Mouse (Mus musculus) ES-CJ7 (cell line): ENCODE measurements around the gene Ntm.

ENCODE experiments used
- DNase-seq: peaks from one replicate; pipeline ENCODE4 v3.0.0; 2011; ENCODE audit warnings: low read depth, low spot score

Gene Ntm

DNA sequence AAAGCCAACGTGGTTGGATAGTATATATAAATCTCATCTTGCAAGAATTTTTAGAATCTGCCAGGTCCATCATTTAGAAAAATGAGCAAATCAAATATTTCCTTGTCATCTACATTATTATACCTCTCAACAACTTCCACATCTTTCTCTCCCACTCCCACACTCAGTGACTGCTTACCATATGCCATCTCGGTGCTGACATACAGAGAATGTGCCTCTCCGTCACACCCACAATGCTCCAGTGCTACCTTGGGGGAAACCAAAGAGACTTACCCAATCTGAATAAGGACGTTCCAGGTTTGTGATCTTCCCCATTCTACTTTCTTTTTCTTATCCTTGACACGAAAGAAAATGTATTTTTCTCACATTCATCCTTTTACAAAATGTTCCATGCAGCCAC is 75.0 kb downstream of the Ntm start:
- no peak for DNase-seq

DNA sequence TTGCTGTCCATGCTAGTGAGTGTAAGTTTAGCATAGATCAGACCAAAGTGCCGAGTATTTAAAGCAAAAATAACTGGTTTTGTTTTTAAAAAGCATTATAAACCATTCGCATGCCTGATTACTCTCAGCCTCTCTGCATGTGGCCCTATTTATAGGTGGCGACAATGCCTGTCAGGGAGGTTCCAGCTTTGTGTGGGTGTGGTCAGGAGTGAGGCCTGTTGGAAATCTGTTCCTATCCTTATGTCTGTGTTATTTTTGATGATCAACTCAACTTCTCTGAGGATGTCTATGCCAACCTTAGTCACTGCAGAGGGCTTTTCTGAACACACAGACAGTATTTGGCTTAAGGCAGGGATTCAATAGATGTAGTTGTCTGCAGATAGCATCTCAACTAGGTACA is 78.9 kb downstream of the Ntm start:
- no peak for DNase-seq

DNA sequence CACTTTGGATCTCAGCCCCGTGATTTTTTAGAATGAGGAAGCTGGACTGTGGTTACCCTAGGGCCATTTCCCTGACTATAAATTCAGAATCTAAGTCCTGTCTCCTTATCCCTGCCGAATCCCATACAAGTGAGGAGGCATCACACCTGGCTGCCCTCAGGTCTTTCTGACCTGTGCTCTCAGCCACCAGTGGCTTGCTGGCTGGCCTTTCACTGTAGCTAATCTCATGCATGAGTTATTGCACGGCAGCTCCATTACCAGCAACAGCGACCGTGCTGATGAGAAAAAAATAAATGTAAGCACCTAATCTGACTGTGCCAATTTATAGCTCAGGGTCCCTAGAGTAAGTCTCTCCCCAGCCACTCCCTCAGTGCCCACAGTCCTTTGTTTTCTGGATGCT is 81.3 kb downstream of the Ntm start:
- DNase-seq = no peak

GRCm38 (mm10) chr9:29877583-29877982 is 85.4 kb downstream of the Ntm start:
- DNase-seq = no peak

- no peak for DNase-seq
These were observed 95.2 kb downstream of the Ntm start for GRCm38 (mm10) chr9:29867746-29868145.

DNA sequence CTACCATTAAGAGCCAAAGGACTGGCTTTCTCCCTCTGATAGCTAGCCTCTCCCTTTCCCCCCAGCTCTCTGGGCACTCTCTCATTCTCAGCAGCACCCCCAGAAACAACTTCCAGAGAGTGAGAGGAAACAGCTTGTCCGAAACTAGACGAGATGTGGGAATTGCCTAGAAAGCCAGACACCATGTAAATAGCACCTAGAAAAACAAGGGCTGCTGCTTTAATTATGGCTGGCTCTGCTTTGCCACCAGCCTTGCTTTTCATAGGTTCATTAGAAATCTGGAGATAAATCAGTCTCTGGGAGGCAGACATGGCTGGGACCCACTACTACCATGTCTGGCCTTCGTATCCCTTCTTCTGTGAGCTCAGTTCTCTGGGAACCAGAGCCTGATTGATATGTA is 96.1 kb downstream of the Ntm start:
- no peak for DNase-seq

GRCm38 (mm10) chr9:29866101-29866500 is 96.8 kb downstream of the Ntm start:
- DNase-seq = no peak

DNA sequence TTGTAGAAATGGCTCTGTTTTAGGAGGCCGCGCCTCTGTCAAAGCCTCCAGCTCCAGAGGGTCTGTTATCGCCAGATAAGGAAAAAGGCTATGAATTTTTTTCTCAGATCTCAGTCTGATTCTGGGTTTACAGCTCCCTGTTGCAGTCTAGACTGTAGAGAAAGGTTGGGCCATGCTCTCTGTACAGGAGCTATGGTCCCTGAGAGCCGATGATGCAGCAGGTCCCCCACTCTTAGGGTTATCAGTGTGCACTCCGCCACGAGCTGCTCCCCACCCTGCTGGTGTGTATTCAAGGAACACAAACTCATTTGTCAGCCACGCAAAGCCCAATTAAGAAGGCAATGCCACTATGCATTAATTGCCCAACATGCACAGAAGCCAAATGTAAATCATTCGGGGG is 97.4 kb downstream of the Ntm start:
- no peak for DNase-seq

- DNase-seq = peak; percentile 5
These were observed 98.1 kb downstream of the Ntm start for GRCm38 (mm10) chr9:29864886-29865285.

- no peak for DNase-seq
These were observed 100.5 kb downstream of the Ntm start for GRCm38 (mm10) chr9:29862408-29862807.

DNA sequence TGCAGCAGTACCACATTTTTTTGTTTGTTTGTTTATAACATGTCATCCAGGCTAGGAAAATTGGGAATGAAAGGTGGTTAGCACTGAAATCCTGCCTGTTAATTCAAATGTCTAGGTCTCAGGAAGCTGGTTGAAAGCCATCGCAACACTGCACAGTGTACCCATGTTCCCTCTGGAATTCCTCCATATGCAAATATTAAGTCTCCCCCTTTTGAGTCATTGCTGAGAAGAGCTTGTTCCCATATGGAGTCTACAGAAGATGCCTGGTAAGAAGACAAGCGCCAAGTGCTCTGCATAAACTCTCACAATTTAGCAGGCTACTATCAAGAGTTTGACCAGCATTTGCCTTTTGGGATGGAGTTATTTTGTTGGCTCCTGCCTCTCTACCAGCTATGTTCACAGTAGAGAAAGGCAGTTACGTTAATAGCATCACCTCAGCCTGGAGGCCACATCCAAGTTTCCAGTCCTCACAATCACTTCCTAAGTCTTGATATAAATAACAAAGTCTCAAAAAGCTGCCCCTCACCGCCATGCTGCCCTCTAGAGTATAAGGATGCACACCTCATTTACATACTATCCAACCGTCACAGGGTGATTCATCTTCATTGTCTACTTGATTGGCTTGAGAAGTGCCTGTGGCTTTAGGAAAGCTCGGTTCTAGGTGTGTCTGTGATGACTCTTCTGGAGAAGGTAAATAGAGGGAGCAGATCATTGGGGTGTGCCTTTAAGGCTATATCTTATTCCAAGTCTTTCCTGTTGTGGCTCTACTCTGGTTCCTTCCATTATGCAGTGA is 103.5 kb downstream of the Ntm start:
- DNase-seq = peak; percentile 61

DNA sequence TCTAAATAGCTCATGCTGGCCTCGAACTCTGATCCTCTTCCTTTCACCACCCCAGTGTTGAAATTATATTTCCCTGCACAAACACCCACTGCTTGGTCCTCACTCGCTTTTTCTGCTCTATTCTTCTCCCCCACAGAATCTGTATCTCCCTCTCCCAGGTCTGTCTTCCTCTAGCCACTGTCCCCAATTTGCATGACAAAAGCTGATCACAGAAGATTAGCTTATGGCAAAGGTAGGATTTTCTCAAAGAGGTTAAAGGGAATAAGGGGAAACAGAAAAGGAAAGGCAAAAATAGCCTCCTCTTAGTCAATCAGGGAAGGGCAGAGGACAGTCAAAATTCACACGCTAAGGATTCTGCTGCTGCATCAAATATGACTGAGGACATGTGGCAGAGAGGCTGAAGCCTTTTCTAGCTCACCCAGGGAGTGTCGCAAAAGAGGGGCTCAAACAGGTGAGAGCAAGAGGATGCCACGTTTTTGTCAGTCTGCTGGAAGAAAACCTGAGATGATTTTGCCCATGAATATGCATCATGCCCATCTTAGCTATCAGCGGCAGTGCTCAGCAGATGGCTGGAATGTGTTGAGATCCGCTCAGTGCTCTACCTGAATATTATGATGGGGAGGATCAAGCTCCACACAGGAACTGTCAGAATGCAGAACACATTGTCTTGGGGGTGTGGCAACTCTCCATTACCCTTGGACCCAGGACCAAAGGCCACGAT is 114.0 kb downstream of the Ntm start:
- DNase-seq = peak; percentile 28

DNA sequence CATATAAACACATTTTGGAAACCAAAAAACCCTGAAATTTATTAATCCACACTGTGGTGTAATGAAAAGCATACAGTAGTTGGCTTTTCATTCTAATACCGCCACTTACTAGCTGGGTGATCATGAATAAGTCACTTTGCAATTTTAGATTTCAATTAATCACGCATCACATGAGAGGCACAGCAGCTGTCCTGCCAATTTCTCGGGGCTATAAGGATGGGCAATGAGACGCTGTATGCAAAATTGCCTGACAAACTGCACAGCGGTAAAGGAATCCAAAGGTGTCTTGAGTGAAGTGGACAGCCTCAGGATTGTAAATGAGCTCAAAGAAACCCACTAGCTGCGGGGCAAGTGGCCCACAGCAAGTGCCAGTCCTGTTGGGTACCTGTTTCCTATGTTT is 125.6 kb downstream of the Ntm start:
- DNase-seq = no peak

GRCm38 (mm10) chr9:29834911-29835310 is 128.0 kb downstream of the Ntm start:
- no peak for DNase-seq

- DNase-seq = no peak
These were observed 129.2 kb downstream of the Ntm start for GRCm38 (mm10) chr9:29833781-29834180.

GRCm38 (mm10) chr9:29827240-29827660 is 135.7 kb downstream of the Ntm start:
- no peak for DNase-seq

DNA sequence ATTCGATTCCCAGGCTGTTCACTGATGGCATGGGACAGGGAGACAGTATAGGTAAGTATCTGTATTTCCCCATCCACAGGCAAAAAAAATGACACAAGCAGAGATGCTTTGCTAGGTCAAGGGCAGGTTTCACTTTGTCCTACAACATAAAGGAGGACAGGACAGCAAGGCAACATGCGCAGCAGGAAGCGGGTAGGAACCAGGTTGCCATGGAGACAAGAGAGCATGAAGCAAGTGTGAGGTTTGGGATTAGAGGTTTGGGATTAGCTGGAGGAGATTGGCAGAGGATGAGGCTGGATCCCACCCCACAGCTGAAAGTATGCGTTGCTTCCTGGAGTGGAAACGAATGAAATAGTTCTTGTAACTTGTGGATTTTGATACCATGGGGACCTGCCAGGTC is 137.7 kb downstream of the Ntm start:
- no peak for DNase-seq

GRCm38 (mm10) chr9:29823716-29824115 is 139.2 kb downstream of the Ntm start:
- no peak for DNase-seq

DNA sequence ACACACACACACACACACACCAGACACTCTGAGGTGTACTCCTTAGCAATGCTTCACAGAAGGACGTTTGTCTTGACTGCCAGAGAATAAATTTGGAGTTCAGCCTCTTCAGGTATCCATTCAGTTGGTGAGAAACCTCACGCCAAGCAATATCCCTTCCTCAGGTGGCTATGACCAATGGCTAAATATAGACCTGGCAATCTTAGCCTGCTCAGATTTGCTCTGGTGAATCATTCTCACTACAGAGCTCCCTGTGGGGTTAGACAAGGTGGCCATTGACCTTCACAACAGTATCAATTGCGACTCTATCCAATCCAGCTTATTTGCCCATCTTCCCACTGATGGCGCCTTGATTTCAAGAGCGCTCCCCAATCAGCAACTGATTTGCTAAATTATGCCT is 150.3 kb downstream of the Ntm start:
- no peak for DNase-seq

DNA sequence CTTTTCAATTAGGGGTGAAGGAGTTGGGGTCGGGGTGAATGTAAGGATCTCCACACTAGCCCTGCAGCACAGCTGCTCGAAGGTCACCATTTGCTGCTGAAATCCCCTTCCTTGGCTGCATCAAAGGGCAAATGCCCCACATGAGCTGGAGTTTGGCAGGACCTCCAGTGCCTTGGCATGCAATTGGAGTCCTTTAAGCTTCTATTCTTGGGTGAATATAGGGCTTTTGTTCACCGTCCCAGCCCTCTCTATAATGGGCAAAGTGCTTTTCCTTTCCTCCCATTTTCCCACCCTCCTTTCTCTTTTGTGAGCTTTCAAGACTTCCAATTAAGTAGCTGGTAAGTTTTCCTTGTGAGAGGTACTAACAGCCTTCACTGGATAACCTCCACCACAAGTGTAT is 156.2 kb downstream of the Ntm start:
- DNase-seq = no peak

GRCm38 (mm10) chr9:29804483-29804882 is 158.5 kb downstream of the Ntm start:
- DNase-seq = no peak

- DNase-seq = no peak
These were observed 159.1 kb downstream of the Ntm start for GRCm38 (mm10) chr9:29803738-29804285.
